In genomic region chr11:31368252-31368964, GRCm38 (mm10) we compare ENCODE assay signal across 9 mouse cellular contexts. TPM values are rescaled to one million over a fixed set of nuclear protein-coding genes. Genes with fewer than 3 reads are reported as not detected.
DNase-seq lines count a peak whose midpoint lies in the region; ATAC-seq and TF ChIP-seq lines count a peak whose summit lies in the region.
"Had no signal": no experiment of that assay in that cellular context is flagged by ENCODE, and none has a peak within 500 bp of the region (broad histone marks: within the 10 kb centered on the region; RNA-seq: fewer than 3 reads in every experiment).

No protein-coding gene starts in this region.

- peak overlapping the region; percentile 73 for H3K27ac ChIP-seq in layer of hippocampus, adult 2 months
- no peak overlapping the region for H3K27ac ChIP-seq in forebrain, embryonic 13.5 days
- H3K27ac ChIP-seq in liver, embryonic 13.5 days, result no peak overlapping the region
- no peak overlapping the region for H3K27ac ChIP-seq in thymus, adult 2 months (ENCODE audit: control insufficient read depth, insufficient read depth, low read length)

- H3K4me1 ChIP-seq in forebrain, embryonic 13.5 days, result peaks cover 20% of the 10 kb centered on the region
- H3K4me1 ChIP-seq in liver, embryonic 13.5 days (replicated peaks), result peaks cover 18% of the 10 kb centered on the region
- H3K4me1 ChIP-seq in thymus, adult 2 months (replicated peaks; ENCODE audit: control insufficient read depth, insufficient read depth, low read length), result no peaks in the 10 kb centered on the region

- peak overlapping the region; percentile 49 for H3K9ac ChIP-seq in forebrain, embryonic 13.5 days
- peak overlapping the region; percentile 52; the same call in 1 of the 2 replicates for H3K9ac ChIP-seq in liver, embryonic 13.5 days

- peak overlapping the region; percentile 58 for H3K4me3 ChIP-seq in layer of hippocampus, adult 2 months
- H3K4me3 ChIP-seq in forebrain, embryonic 13.5 days, result peak overlapping the region; percentile 60
- H3K4me3 ChIP-seq in liver, embryonic 13.5 days (replicated peaks), result peak overlapping the region; percentile 55
- H3K4me3 ChIP-seq in thymus, adult 2 months (ENCODE audit: control insufficient read depth, insufficient read depth, low read length), result no peak overlapping the region

- TF ChIP-seq CTCF in layer of hippocampus, adult 2 months (conservative IDR thresholded peaks at IDR 0.05), result no peak
- TF ChIP-seq CTCF in thymus, adult 2 months (IDR thresholded peaks at IDR 0.05; ENCODE audit: borderline replicate concordance, control insufficient read depth, extremely low read depth, insufficient read depth, low read length, poor library complexity), result no peak

- no peak for DNase-seq in layer of hippocampus, adult 2 months (ENCODE audit: low spot score in 2 of 2)
- DNase-seq in layer of hippocampus, adult 9-10 months (ENCODE audit: low spot score), result no peak
- DNase-seq in ZHBTc4 (ENCODE audit: low read depth, low spot score), result peak; percentile 16
- DNase-seq in liver, embryonic 13.5 days, result no peak
- no peak for DNase-seq in thymus, adult 2 months
- no peak for DNase-seq in gastrocnemius, postnatal 25 days

- peaks cover 30% of the 10 kb centered on the region for H3K27me3 ChIP-seq in forebrain, embryonic 13.5 days
- peaks cover 58% of the 10 kb centered on the region for H3K27me3 ChIP-seq in liver, embryonic 13.5 days
- H3K27me3 ChIP-seq in thymus, adult 2 months (ENCODE audit: control insufficient read depth, insufficient read depth, low read length), result peaks cover 5% of the 10 kb centered on the region; the same call in 1 of the 2 replicates

- no peak for TF ChIP-seq POLR2A in thymus, adult 2 months (IDR thresholded peaks at IDR 0.05; ENCODE audit: control insufficient read depth, extremely low read depth, insufficient read depth, low read length, poor library complexity)

- 1% methylated on average over 36 of the region's 36 CpGs for WGBS in forebrain, embryonic 13.5 days
- 3% methylated on average over 36 of the region's 36 CpGs for WGBS in liver, embryonic 13.5 days (ENCODE audit: insufficient replicate concordance)
- WGBS in thymus, adult 2 months, result 3% methylated on average over 36 of the region's 36 CpGs

- no peaks in the 10 kb centered on the region for H3K9me3 ChIP-seq in forebrain, embryonic 13.5 days (replicated peaks)
- no peaks in the 10 kb centered on the region for H3K9me3 ChIP-seq in liver, embryonic 13.5 days (replicated peaks)

- peak; percentile 20; the same call in 1 of the 2 replicates for ATAC-seq in forebrain, embryonic 13.5 days
- no peak for ATAC-seq in liver, embryonic 13.5 days (ENCODE audit: low read depth)
- no peak for ATAC-seq in granulocyte monocyte progenitor cell, adult 5-6 weeks (replicated peaks; ENCODE audit: poor library complexity, severe bottlenecking)

- no peaks in the 10 kb centered on the region for H3K36me3 ChIP-seq in forebrain, embryonic 13.5 days (ENCODE audit: poor library complexity, severe bottlenecking)
- H3K36me3 ChIP-seq in liver, embryonic 13.5 days, result no peaks in the 10 kb centered on the region
- no peaks in the 10 kb centered on the region for H3K36me3 ChIP-seq in thymus, adult 2 months (ENCODE audit: control insufficient read depth, insufficient read depth, low read length)

- H3K4me2 ChIP-seq in forebrain, embryonic 13.5 days, result peak overlapping the region; percentile 99
- H3K4me2 ChIP-seq in liver, embryonic 13.5 days, result peak overlapping the region; percentile 73

RNA-seq across cellular contexts. Expression of gene Stc2, which starts 1.5 kb away (rescaled TPM):
- 1 to 10 TPM; 3.8 to 4.6 TPM for total RNA-seq in layer of hippocampus, adult 2 months (2021)
- 0.88 and 1.4 TPM in 2 replicates for polyA plus RNA-seq in forebrain, embryonic 13.5 days (2015; fragmentation: Nextera tagmentation; extraction: Ambion mirVana)
- polyA plus RNA-seq in liver, embryonic 13.5 days (2015; fragmentation: Nextera tagmentation; extraction: Ambion mirVana), result 0.54 and 0.69 TPM in 2 replicates
- polyA plus RNA-seq in thymus, adult 2 months (2012; rRNA removed), result 1.9 and 2.1 TPM in 2 replicates
- 1 to 10 TPM; 3.1 to 4.4 TPM for total RNA-seq in gastrocnemius, postnatal 25 days (2021)
- total RNA-seq in granulocyte monocyte progenitor cell, adult 5-6 weeks (2014; fragmentation: Nextera tagmentation), result not detected in 2 replicates
- total RNA-seq in granulocyte monocyte progenitor cell, adult 5-6 weeks (2017), result 0.26 and 0.41 TPM in 2 replicates
- total RNA-seq: neutrophil, adult 5-6 weeks had no signal
